Mouse (Mus musculus) cortical plate, adult 2 months (tissue): ENCODE results near the gene Zswim4. TPM values are rescaled to one million over a fixed set of nuclear protein-coding genes. Genes with fewer than 3 reads are reported as not detected.
A peak's percentile ranks its signal among the peaks of the same experiment; 100 is the strongest.

Source experiments
- H3K27ac ChIP-seq: fragments of 200-500 bp; 2 replicates; pipeline ENCODE4 v1.5.1; 2012; ENCODE audit warnings: low read length, control low read depth, inconsistent platforms; ENCODE audit not compliant: insufficient read depth
- H3K4me1 ChIP-seq: fragments of 200-500 bp; 2 replicates; pipeline ENCODE4 v1.6.1; 2011; ENCODE audit warnings: low read length; ENCODE audit not compliant: control insufficient read depth, insufficient read depth
- H3K4me3 ChIP-seq: fragments of 200-500 bp; 2 replicates; pipeline ENCODE4 v1.5.1; 2011; ENCODE audit warnings: mild to moderate bottlenecking, low read length, control low read depth; ENCODE audit not compliant: insufficient read depth
- CTCF ChIP-seq: fragments of 200-500 bp; IDR thresholded peaks from 2 replicates; pipeline ENCODE4 v1.5.1; 2011; ENCODE audit warnings: mild to moderate bottlenecking, control low read depth, low read length; ENCODE audit not compliant: insufficient read depth; ENCODE audit errors: extremely low read depth
- POLR2A ChIP-seq: fragments of 200-500 bp; IDR thresholded peaks from 2 replicates; pipeline ENCODE4 v1.6.1; 2011; ENCODE audit warnings: mild to moderate bottlenecking, low read length, control low read depth; ENCODE audit not compliant: insufficient read depth; ENCODE audit errors: extremely low read depth
- polyA plus RNA-seq: library from polyadenylated mRNA; depleted of rRNA; stranded (reverse); fragments of >200 nt; gene quantifications from 2 replicates; pipeline ENCODE4 v1.2.3, GENCODE M21; 2012

Gene Zswim4
- polyA plus RNA-seq, 1 experiment = 13.6 TPM

GRCm38 (mm10) chr8:84230735-84231134 lies 6.1 kb downstream of the Zswim4 start:
- Histone ChIP-seq H3K27ac (no peak overlapping the region), H3K4me1 (peaks cover 2% of the 10 kb centered on the region; the same call in 1 of the 2 replicates), H3K4me3 (no peak overlapping the region)
- TF ChIP-seq POLR2A (no peak), CTCF (no peak)

GRCm38 (mm10) chr8:84223322-84224029 lies 13.4 kb downstream of the Zswim4 start:
- no peak overlapping the region for H3K27ac ChIP-seq
- H3K4me1 ChIP-seq = no peaks in the 10 kb centered on the region
- H3K4me3 ChIP-seq = no peak overlapping the region
- TF ChIP-seq POLR2A (no peak), CTCF (no peak)

- Histone ChIP-seq H3K27ac (0 out of 2 replicates have a peak overlapping the region, but pooled peaks have one; percentile 14), H3K4me3 (no peak overlapping the region), H3K4me1 (no peaks in the 10 kb centered on the region)
- TF ChIP-seq CTCF (no peak), POLR2A (no peak)
These were observed 14.2 kb downstream of the Zswim4 start for GRCm38 (mm10) chr8:84222566-84223165.

GRCm38 (mm10) chr8:84220105-84220504 lies 16.8 kb downstream of the Zswim4 start:
- Histone ChIP-seq H3K4me3 (no peak overlapping the region), H3K27ac (no peak overlapping the region), H3K4me1 (no peaks in the 10 kb centered on the region)
- TF ChIP-seq POLR2A = no peak
- no peak for TF ChIP-seq CTCF

DNA sequence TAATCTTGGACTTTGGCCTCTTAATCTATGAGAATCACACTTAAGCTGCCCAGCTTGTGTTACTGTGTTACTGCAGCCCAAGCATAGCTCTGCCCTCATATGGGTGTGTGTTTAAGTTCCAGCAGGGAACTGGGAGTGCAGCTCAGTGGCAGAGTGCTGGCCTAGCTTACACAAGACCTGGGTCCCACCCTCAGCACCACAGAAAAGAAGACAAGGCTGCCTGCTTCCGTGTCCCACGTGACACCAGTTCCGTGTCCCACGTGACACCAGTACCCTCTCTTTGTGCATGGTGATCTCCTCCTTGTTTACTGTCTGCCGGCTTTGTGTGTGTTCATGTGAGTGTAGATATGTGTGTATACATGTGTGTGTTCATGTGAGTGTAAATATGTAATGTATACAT lies 18.7 kb downstream of the Zswim4 start:
- Histone ChIP-seq H3K4me3 (no peak overlapping the region), H3K27ac (no peak overlapping the region), H3K4me1 (no peaks in the 10 kb centered on the region)
- TF ChIP-seq POLR2A (no peak), CTCF (no peak)

DNA sequence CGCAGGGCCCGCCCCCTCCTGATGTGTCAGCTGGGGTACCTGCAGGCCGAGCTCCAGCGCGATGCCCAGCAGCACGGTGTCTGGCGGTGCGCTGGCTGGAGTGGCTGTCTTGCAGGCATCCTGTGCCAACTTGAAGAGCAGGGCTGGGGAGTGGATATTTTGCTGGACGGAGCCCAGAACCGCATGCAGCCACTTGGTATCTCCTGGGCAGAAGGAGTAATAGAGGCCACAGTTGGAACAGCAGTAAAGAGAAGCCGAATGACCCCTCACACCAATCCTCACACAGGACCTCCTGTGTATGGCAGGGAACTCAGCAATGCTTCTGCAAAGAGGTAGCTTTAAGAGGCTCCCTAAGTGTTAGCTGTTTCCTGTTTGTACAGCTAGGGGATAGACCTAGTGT lies 19.6 kb downstream of the Zswim4 start:
- Histone ChIP-seq H3K4me3 (no peak overlapping the region), H3K27ac (no peak overlapping the region), H3K4me1 (no peaks in the 10 kb centered on the region)
- TF ChIP-seq POLR2A (no peak), CTCF (no peak)

DNA sequence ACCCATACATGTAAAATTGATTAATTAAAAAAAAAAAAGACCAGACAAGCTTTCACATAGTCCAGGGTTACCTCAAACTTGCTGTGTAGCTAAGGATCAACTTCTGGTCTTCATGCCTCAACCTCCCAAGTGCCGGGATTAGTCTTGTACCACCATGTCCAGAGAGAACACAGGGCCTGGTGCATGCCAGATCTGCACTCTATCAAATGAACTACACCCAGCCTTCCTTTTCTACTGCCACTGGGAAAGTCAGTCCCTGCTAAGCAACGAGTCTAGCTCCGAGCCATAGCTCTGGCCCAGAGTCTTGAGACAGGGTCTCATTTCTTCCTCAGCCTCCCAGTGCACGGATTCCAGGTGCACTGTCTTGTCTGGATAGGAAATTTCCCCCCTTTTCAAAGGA lies 23.6 kb downstream of the Zswim4 start:
- H3K4me1 ChIP-seq = no peaks in the 10 kb centered on the region
- H3K27ac ChIP-seq = no peak overlapping the region
- TF ChIP-seq CTCF (no peak), POLR2A (no peak)
- no peak overlapping the region for H3K4me3 ChIP-seq

DNA sequence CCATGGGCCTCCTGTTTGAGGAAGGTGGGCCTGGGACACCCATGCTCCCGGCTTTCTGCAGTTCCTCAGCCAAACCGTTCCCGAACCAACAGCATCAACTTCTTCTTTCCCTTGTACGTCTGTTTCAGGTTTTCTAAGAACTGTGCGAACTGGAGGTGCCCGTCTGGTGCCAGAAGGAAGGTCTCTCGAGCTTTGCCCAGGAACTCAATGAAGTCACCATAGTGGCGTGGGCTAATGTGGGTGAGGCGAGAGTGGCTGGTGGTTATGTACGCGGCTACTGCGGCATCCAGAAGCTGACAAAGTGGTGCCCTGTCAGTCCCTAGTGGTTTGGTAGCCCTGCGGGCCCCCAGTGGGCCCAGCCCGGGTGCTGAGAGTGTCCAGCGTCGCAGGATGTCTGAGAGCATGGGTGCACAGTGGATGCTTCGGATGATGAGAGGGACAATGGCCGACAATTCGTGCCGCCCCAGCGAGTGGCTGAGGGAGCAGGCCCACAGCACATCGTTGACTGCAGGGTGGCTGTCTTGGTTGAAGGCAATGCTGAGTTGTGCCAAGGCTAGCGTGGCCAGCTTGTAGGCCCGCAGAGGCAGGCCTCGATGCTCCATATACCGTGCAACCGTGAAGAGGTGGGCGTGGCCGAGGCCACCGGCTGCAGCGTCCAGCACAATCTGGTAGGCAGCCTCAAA lies 24.8 kb downstream of the Zswim4 start:
- Histone ChIP-seq H3K4me1 (no peaks in the 10 kb centered on the region), H3K27ac (no peak overlapping the region), H3K4me3 (no peak overlapping the region)
- no peak for TF ChIP-seq POLR2A
- TF ChIP-seq CTCF = no peak

- TF ChIP-seq CTCF (no peak), POLR2A (no peak)
- no peak overlapping the region for H3K4me3 ChIP-seq
- no peaks in the 10 kb centered on the region for H3K4me1 ChIP-seq
- no peak overlapping the region for H3K27ac ChIP-seq
These were observed 25.7 kb downstream of the Zswim4 start for GRCm38 (mm10) chr8:84211202-84211601.
